Mouse (Mus musculus) embryo, embryonic 10.5 days (tissue): ENCODE measurements around the gene Kctd17.

Experiments
- DNase-seq: peaks from one replicate; pipeline ENCODE4 v3.0.0-alpha.2; 2015; ENCODE audit warnings: low spot score

Kctd17 gene

GRCm38 (mm10) chr15:78414157-78414556 lies 14.2 kb upstream of the Kctd17 start:
- no peak for DNase-seq

DNA sequence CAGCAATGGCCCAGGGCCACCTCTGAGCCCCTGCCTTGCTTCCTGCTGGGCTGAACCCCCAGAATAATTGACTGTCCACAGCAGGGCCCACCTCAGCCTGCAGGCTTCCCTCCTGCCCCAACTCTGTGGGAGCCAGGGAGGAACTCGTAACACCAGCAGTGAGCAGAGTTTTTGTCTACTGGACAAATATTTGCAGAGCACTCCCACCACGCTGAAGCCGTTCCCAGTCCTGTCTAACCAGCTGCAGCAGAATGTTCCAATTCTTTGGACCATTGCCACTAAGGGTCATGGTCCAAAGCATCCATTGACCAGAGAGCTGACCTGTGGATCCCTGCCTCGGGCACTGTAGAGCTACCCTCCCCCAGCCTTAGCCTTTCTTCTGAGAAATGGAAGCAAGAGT lies 11.4 kb upstream of the Kctd17 start:
- DNase-seq, result peak; percentile 31

DNA sequence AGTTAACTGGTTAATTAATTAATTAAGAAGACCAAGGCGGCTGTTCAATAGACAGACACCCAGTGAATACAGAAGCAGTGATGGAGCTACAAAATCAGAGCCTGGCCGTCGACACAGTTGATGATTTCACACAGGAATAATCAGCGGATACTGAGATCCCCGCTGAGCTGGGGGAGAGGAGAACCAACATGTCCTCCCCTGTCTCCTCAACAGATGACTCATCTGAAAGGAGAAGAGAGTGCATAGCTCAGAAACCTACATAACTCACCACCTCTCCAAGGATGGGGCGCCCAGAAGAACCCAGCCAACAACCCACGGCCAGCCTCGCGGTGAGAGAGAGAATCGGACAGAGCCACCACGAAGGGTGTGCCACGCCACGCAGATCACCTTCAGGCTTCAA lies 8.0 kb upstream of the Kctd17 start:
- no peak for DNase-seq

GRCm38 (mm10) chr15:78422046-78422956 lies 6.1 kb upstream of the Kctd17 start:
- peak; percentile 92 for DNase-seq

DNA sequence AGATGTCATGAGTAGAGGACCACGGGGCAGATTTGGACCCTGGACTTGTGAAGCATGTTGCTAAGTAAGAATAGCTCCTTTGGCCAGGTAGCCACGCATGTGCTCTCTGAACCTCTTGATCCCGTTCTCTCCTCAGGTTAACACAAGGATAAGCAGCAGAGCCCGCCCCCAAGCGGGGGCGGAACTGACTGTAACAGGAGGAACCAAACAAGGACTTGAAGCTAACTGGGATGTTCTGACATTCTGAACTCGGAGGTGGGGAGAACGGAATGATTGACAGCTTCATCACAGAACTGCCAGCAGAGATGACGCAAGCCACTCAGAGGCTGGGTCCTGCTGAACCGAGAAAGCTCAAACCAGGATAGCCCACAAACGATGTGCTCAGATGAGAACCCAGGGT lies 3.9 kb upstream of the Kctd17 start:
- no peak for DNase-seq

DNA sequence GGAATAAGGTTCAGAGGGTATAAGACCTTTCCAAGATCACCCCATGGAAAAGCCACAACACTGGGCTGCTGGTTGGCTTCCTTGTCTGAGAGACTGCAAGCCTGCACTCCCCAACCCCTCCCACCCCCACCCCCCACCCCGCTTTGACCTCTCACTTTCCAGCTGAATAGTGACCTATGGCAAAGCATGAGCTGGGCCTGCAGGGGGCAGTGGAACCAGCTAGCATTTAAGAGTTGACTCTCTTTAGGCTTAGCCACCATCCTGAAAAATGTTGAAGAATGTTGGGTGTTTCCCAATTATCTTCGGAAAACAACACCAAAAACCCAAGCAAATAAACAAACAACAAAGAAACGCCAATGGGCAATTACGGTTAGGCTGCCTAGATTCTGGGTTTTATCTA lies 3.1 kb upstream of the Kctd17 start:
- no peak for DNase-seq

GRCm38 (mm10) chr15:78429139-78429459 lies 735 bp downstream of the Kctd17 start:
- DNase-seq, result no peak

DNA sequence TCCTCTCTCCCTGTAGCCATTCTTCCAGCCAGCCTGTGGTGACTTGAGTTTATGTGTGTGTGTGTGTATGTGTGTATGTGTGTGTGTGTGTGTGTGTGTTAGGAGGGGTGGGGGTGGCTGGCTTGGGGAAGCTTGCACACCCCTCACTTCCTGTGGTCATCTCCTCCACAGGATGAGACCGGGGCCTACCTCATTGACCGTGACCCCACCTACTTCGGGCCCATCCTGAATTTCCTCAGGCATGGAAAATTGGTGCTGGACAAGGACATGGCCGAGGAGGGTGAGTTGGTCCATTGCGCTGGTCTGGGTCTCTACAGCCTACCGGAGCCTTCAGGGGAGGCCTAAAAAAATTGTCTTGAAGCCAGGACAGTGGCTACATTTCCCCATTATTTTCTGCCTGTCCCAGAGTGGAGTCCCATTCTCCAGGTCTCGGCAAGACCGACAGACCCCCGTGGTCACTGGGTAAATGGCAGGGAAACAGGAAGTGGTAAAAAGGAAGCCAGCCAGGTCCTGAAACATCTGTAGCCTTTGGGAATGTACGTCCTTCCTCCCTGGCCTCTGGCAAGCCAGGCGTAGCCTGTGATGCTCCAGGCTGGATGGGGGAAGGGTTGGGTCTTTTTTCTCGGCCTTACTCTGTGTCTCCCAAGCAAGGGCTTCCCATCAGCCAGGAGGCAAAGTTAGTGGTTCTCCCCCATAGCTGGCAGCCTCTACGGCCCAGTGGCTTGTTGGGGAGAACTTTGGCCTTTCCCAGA lies 1.7 kb downstream of the Kctd17 start:
- no peak for DNase-seq

DNA sequence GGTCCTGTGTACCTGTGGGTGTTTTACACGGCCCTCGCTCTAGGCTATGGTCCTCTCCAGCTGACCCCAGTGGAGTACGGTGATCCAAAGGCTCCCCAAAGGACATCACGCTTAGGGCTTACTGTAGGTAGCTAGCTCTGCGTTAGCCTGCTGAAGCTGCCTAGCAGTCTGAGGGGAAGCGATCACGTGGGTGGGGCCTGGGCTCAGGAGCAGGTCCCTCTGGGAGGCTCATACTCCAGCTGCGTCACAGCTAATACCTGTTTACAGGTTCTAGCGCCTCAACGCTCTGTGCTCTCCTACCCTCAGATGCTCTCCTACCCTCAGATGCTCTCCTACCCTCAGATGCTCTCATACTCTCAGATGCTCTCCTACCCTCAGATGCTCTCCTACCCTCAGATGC lies 2.5 kb downstream of the Kctd17 start:
- DNase-seq, result no peak

- no peak for DNase-seq
Observed at GRCm38 (mm10) chr15:78431541-78432121, 3.3 kb downstream of the Kctd17 start.

DNA sequence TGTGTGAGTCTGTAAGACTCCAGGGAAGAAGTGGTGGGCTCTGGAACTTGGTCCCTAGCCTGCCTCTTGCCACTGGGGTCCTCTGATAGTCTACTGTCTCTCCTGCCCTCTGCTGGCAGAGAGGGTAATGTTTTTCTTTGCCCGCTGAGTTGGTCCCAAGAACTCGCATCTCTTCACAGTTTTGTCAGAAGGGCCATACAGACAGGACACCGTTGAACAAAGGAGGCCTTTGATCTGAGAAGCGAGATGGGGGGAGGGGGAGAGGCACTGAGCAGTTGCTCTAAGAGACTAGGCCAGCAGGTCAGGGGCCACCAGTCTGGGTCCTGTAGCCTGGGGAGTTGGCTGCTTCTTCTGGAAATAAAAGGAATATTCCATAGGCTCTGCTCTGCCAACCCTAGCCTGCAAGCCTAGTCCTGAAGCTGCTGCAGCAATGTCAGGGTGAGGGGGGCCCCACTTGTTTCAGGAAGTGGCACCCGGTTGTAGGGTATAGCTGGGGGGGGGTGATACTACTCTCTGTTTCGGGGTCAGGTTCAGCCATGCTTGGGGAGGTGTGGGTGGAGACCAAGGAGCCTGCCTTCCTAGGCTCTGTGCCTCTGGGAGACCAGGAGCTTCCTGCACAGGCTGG lies 6.6 kb downstream of the Kctd17 start:
- peak; percentile 88 for DNase-seq

- no peak for DNase-seq
Observed at GRCm38 (mm10) chr15:78435681-78436080, 7.3 kb downstream of the Kctd17 start.

- DNase-seq, result peak; percentile 71
Observed at GRCm38 (mm10) chr15:78436380-78437192, 8.2 kb downstream of the Kctd17 start.

GRCm38 (mm10) chr15:78437237-78438017 lies 9.1 kb downstream of the Kctd17 start:
- peak; percentile 40 for DNase-seq

- DNase-seq, result no peak
Observed at GRCm38 (mm10) chr15:78438018-78438394, 9.6 kb downstream of the Kctd17 start.

GRCm38 (mm10) chr15:78438505-78438904 lies 10.1 kb downstream of the Kctd17 start:
- no peak for DNase-seq

DNA sequence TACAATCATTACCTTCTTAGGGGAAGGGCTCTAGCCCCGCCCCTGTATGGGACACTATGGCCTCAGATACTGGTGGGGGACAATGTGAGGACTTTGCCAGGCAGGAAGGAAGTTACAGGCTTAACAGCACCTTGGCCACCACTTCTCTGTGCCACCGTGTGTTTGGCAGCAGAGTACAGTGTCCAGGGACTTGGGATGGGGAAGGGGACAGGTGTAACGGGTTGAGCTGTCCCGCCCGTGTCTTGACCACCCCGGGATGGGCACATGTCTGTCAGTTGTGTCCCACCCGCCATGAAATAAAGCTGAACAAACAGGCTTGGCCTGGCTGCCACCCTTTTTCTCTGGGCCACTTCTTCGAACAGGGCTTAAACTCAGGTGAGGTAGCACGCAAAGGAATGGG lies 10.6 kb downstream of the Kctd17 start:
- no peak for DNase-seq

- DNase-seq, result no peak
Observed at GRCm38 (mm10) chr15:78442231-78442630, 13.9 kb downstream of the Kctd17 start.

DNA sequence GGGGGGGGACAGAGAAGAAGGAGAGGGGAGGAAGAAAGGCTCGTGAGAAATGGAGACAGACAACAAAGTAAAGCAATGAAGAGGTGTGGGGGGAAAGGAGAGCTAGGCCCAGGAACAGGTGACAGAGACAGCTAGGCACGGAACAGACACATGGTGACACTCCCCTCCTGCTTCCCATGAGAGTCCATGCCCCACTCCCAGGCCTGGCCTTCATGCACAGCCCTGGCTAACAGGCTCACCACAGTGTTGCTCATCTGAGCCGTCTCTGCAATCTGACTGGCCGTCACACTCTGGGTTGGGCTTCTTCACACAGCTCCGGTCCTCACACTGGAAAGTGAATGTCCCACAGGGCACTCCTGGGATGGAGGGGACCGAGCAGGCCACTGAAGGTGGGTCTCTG lies 15.5 kb downstream of the Kctd17 start:
- DNase-seq, result no peak

DNA sequence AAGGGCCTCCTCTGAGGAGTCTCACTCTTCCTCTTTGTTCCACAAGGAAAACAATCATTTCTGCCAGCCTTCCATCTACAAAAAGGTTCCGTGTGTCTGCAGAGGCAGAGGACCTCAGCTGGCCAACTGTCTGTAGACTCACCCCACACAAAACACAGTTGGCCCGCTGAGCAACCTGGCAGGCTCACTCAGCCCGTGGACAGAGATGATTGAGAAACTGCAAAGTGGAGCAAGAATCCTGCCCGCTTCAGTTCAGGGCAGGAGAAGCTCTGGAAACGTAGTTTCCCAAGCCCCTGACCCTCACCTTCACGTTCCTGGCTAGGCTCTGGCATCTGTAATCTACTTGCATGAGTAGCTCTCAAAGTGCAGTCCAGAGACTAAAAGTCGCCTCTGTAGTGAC lies 18.8 kb downstream of the Kctd17 start:
- DNase-seq, result no peak
